Mouse (Mus musculus): Measurements from ENCODE around the gene 1700017B05Rik. TPM values are rescaled to one million over a fixed set of nuclear protein-coding genes. Genes with fewer than 3 reads are reported as not detected.
"Not testable (repeated sequence)": the region's sequence is repeated elsewhere in the genome, so short reads cannot be mapped to it uniquely, and the experiment has no call there.

Gene 1700017B05Rik
- polyA plus RNA-seq, 1 experiment from 2014 or later: 4.0 TPM

DNA sequence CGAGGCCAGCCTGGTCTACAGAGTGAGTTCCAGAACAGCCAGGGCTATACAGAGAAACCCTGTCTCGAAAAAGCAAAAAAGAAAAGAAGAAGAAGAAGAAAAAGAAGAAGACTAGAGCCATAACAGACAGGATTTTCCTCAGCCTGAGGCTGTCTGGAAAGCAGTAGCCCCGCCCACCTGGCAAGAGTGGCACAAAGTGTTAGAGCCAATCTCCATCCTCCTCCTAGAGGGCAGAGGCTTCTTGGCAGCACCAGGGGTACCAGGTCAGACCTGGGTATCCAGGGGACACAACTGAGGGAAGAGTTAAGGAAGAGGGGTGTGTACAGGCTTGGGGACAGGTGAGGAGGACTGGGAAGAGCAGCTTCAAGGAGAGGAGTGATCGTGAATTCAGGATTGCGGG, 24.7 kb downstream of the 1700017B05Rik start:
- no peaks in the 10 kb centered on the region for H3K4me1 ChIP-seq
- H3K27me3 ChIP-seq (replicated peaks): no peaks in the 10 kb centered on the region
- H3K4me2 ChIP-seq: no peak overlapping the region
- H3K27ac ChIP-seq: no peak overlapping the region
- H3K9ac ChIP-seq: no peak overlapping the region
- ATAC-seq (replicated peaks): no peak
- no peak overlapping the region for H3K4me3 ChIP-seq
- WGBS: 75% methylated on average over 5 of the region's 5 CpGs
- H3K9me3 ChIP-seq: no peaks in the 10 kb centered on the region
- no peaks in the 10 kb centered on the region for H3K36me3 ChIP-seq (replicated peaks)

- no peaks in the 10 kb centered on the region for H3K27me3 ChIP-seq (replicated peaks)
- no peak within 1 kb of the TSS for H3K9ac ChIP-seq
- H3K27ac ChIP-seq: no peak within 1 kb of the TSS
- H3K36me3 ChIP-seq (replicated peaks): no peaks in the 10 kb centered on the region
- 83% methylated on average over 2 of the region's 2 CpGs for WGBS
- no peak for ATAC-seq (replicated peaks)
- H3K4me1 ChIP-seq: no peaks in the 10 kb centered on the region
- no peak within 1 kb of the TSS for H3K4me3 ChIP-seq
- H3K4me2 ChIP-seq: no peak within 1 kb of the TSS
- H3K9me3 ChIP-seq: no peaks in the 10 kb centered on the region
Measured at GRCm38 (mm10) chr9:57236256-57236655, 26.2 kb downstream of the 1700017B05Rik start, which contains the start of gene Trcg1. Gene Trcg1 (plus strand): TSS chr9:57236556.

DNA sequence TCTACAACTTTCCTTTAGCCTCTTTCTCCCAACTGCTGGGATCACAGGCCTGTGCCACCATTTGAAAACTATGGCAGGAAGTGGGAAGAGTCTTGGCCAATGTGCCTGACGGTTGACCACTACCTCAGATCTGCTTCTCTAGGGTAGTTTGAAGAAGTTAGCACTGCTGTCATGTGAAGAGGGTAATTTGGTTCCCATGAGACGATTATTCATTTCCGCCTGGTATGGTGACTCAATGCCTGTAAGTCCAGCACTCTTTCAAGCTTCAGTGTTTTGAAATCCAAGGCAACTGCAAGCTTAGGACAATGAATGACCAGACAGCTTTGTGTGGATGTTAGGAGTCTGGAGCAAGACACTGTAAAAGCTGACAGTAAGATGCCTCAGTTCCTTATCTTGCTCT, 28.6 kb downstream of the 1700017B05Rik start:
- Histone ChIP-seq H3K4me1 (no peaks in the 10 kb centered on the region), H3K27me3 (replicated peaks) (no peaks in the 10 kb centered on the region), H3K4me3 (no peak overlapping the region), H3K9ac (no peak overlapping the region), H3K36me3 (replicated peaks) (no peaks in the 10 kb centered on the region), H3K4me2 (no peak overlapping the region), H3K27ac (no peak overlapping the region), H3K9me3 (no peaks in the 10 kb centered on the region)
- ATAC-seq (replicated peaks): no peak
- 87% methylated on average over 3 of the region's 3 CpGs for WGBS

- H3K27me3 ChIP-seq (replicated peaks): no peaks in the 10 kb centered on the region
- H3K9me3 ChIP-seq: no peaks in the 10 kb centered on the region
- no peaks in the 10 kb centered on the region for H3K36me3 ChIP-seq (replicated peaks)
- H3K9ac ChIP-seq: no peak overlapping the region
- ATAC-seq (replicated peaks): no peak
- H3K4me1 ChIP-seq: no peaks in the 10 kb centered on the region
- no peak overlapping the region for H3K4me3 ChIP-seq
- WGBS: 79% methylated on average over 6 of the region's 6 CpGs
- no peak overlapping the region for H3K27ac ChIP-seq
- no peak overlapping the region for H3K4me2 ChIP-seq
Measured at GRCm38 (mm10) chr9:57233142-57233541, 29.3 kb downstream of the 1700017B05Rik start.

DNA sequence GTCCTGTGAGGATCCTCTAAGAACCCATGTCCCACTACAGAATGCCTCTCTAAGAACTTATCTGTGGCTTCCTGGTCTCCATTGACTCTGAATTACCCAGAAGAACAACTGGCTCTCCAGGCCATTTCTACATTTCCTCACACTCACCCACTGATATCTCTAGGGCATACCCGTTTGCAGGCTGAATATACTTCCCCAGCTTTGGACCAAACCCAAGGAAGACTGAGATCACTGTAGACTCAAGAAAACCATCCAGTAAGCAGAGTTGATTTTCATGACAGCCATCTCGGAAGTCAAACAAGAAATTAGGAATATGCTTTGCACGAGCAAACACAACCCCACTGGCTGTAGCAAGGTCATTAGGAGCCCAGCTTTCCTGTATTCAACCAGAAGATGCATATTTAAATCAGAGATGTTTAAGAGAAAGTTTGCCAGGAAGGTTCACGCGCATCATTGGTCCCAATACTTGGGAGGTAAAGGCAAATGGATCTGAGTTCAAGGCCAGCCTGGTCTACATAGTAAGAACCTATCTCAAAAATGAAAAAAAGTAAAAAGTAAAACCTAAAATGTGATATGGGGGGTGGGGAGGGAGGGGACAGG, 30.0 kb downstream of the 1700017B05Rik start:
- WGBS: 91% methylated on average over 5 of the region's 5 CpGs
- Histone ChIP-seq H3K27me3 (replicated peaks) (no peaks in the 10 kb centered on the region), H3K4me2 (no peak overlapping the region), H3K9me3 (no peaks in the 10 kb centered on the region), H3K4me3 (no peak overlapping the region), H3K27ac (no peak overlapping the region), H3K36me3 (replicated peaks) (no peaks in the 10 kb centered on the region), H3K9ac (no peak overlapping the region), H3K4me1 (no peaks in the 10 kb centered on the region)
- ATAC-seq (replicated peaks): no peak

DNA sequence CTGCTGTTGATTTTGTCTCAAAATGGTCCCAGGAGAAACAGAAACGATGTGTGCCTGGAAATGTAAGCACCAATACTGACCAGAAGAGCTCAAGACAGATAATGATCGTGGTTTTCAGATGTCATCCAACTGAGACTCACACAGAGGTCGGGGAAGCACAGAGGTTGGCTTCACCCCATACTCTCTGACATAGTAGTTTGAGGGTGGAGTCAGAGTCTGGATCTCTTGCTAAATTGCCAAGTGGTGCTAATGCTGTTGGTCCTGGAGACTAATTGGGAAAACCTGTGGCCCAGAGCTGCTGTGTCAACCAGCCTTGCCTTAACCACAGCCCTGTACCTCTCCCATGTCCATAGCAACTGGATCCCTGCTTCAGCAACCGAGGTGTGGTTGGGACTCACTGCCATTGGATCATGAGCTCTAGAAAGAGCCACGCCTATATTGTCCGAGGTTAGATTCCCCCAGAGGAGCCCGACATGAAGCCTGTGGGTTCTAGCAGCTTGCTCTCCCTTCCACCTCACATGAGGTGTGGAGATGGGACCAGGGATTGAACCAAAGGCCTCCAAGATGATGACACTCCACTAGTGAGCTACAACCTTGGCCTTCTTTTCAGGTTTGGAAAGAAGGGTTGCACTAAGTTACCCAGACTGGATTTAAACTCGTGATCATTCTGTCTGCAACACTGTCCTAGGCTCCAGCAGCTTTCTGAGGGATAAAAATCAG, 30.7 kb downstream of the 1700017B05Rik start:
- no peaks in the 10 kb centered on the region for H3K4me1 ChIP-seq
- no peaks in the 10 kb centered on the region for H3K9me3 ChIP-seq
- no peak overlapping the region for H3K27ac ChIP-seq
- no peak overlapping the region for H3K9ac ChIP-seq
- 76% methylated on average over 8 of the region's 8 CpGs for WGBS
- H3K27me3 ChIP-seq (replicated peaks): no peaks in the 10 kb centered on the region
- H3K4me2 ChIP-seq: no peak overlapping the region
- H3K4me3 ChIP-seq: no peak overlapping the region
- no peaks in the 10 kb centered on the region for H3K36me3 ChIP-seq (replicated peaks)
- no peak for ATAC-seq (replicated peaks)

GRCm38 (mm10) chr9:57230146-57230783, 32.1 kb downstream of the 1700017B05Rik start:
- H3K9ac ChIP-seq: no peak overlapping the region
- H3K27me3 ChIP-seq (replicated peaks): no peaks in the 10 kb centered on the region
- H3K9me3 ChIP-seq: no peaks in the 10 kb centered on the region
- no peaks in the 10 kb centered on the region for H3K4me1 ChIP-seq
- no peak for ATAC-seq (replicated peaks)
- no peaks in the 10 kb centered on the region for H3K36me3 ChIP-seq (replicated peaks)
- WGBS: 76% methylated on average over 9 of the region's 9 CpGs
- no peak overlapping the region for H3K27ac ChIP-seq
- H3K4me2 ChIP-seq: no peak overlapping the region
- no peak overlapping the region for H3K4me3 ChIP-seq

DNA sequence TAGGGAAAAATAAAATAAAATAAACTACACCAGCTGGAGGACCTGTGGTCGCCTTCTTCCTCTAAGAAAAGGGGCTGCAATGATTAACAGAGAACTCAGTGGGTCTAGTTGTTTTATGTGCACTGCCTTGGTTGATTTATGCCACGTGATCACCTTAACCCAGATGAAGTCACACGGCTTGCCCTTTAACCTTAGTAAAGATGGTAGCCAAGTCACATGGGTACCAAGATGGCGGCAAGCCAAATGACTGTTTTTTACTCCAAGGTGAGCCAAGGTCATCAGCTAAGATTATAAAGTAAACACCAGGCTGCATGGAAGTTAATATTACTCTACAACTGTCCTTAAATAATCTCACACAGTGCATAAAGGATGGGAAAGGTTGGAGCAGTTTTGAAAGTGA, 32.7 kb downstream of the 1700017B05Rik start:
- 88% methylated on average over 4 of the region's 4 CpGs for WGBS
- Histone ChIP-seq H3K27me3 (replicated peaks) (no peaks in the 10 kb centered on the region), H3K9me3 (no peaks in the 10 kb centered on the region), H3K4me3 (no peak overlapping the region), H3K27ac (no peak overlapping the region), H3K36me3 (replicated peaks) (no peaks in the 10 kb centered on the region), H3K4me2 (no peak overlapping the region), H3K9ac (no peak overlapping the region), H3K4me1 (no peaks in the 10 kb centered on the region)
- no peak for ATAC-seq (replicated peaks)

GRCm38 (mm10) chr9:57228186-57228585, 34.2 kb downstream of the 1700017B05Rik start:
- Histone ChIP-seq H3K27ac (no peak overlapping the region), H3K4me2 (no peak overlapping the region), H3K4me3 (no peak overlapping the region), H3K4me1 (no peaks in the 10 kb centered on the region), H3K9me3 (no peaks in the 10 kb centered on the region), H3K9ac (no peak overlapping the region), H3K27me3 (replicated peaks) (no peaks in the 10 kb centered on the region), H3K36me3 (replicated peaks) (no peaks in the 10 kb centered on the region)
- WGBS: 80% methylated on average over 4 of the region's 4 CpGs
- no peak for ATAC-seq (replicated peaks)

DNA sequence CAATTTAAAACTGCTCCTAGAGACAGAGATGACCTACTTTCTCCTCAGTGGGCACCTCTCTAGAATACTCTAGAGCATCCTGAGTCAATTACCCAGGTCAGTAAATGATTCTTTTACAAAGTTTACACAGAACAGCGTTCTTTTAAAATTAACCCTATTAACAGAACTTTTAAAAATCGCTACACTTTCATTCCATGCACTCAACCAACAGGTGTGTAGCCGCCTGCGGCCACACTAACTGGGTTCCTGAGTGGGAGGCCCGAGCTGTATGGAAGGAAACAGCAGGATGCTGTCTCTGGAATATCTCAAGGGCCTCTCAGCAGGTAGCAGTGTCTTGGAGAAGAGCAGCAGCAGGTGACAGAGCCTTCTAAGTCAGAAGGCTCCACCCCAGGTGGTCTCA, 35.2 kb downstream of the 1700017B05Rik start:
- Histone ChIP-seq H3K9me3 (no peaks in the 10 kb centered on the region), H3K4me1 (no peaks in the 10 kb centered on the region), H3K4me3 (no peak overlapping the region), H3K9ac (no peak overlapping the region), H3K36me3 (replicated peaks) (no peaks in the 10 kb centered on the region), H3K27ac (no peak overlapping the region), H3K4me2 (no peak overlapping the region), H3K27me3 (replicated peaks) (no peaks in the 10 kb centered on the region)
- ATAC-seq (replicated peaks): no peak
- WGBS: 67% methylated on average over 5 of the region's 5 CpGs

DNA sequence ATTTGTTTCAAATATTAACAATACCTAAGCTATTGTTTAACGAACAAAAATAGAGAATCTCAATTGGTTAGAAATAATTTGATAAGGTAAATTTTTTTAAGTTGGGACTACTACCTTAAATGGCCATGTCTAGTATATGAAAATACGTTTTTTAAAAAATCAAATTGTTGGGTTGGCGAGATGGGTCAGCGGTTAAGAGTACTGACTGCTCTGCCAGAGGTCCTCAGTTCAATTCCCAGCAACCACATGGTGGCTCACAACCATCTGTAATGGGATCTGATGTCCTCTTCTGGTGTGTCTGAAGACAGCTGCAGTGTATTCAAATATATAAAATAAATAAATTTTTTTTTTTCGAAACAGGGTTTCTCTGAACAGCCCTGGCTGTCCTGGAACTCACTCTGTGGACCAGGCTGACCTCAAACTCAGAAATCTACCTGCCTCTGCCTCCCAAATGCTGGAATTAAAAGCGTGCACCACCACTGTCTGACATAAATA, 35.7 kb downstream of the 1700017B05Rik start:
- ATAC-seq (replicated peaks); H3K4me3 ChIP-seq: not testable (repeated sequence)

GRCm38 (mm10) chr9:57225780-57226627, 36.4 kb downstream of the 1700017B05Rik start:
- H3K9ac ChIP-seq: no peak overlapping the region
- no peaks in the 10 kb centered on the region for H3K27me3 ChIP-seq (replicated peaks)
- H3K4me1 ChIP-seq: no peaks in the 10 kb centered on the region
- no peaks in the 10 kb centered on the region for H3K9me3 ChIP-seq
- H3K4me2 ChIP-seq: no peak overlapping the region
- ATAC-seq (replicated peaks): no peak
- H3K36me3 ChIP-seq (replicated peaks): no peaks in the 10 kb centered on the region
- 77% methylated on average over 13 of the region's 13 CpGs for WGBS
- no peak overlapping the region for H3K4me3 ChIP-seq
- H3K27ac ChIP-seq: no peak overlapping the region

More for the DNA sequence above, 35.7 kb downstream of the 1700017B05Rik start:
- 89% methylated on average over 6 of the region's 6 CpGs for WGBS
- not testable (repeated sequence) for H3K9ac ChIP-seq; H3K27ac ChIP-seq; H3K27me3 ChIP-seq (replicated peaks); H3K4me1 ChIP-seq; H3K9me3 ChIP-seq; H3K36me3 ChIP-seq (replicated peaks); H3K4me2 ChIP-seq

Measured in midbrain, embryonic 15.5 days (tissue).